7 mouse cellular contexts compared by ENCODE assay signal in genomic region chr1:152524098-152524892, GRCm38 (mm10).
DNase-seq lines count a peak whose midpoint lies in the region.

No protein-coding gene starts in this region.

- peak; percentile 61 for DNase-seq in layer of hippocampus, adult 11-12 months (ENCODE audit: low spot score)
- no peak for DNase-seq in layer of hippocampus, adult 9-10 months (ENCODE audit: low spot score)
- DNase-seq in 3T3-L1 (ENCODE audit: low read depth, low spot score) (peak; percentile 20), NIH3T3 (ENCODE audit: low read depth) (peak; percentile 44)
- peak; percentile 69 to 86 for DNase-seq in left cerebral cortex, adult 9 months (ENCODE audit: low spot score in 2 of 2)
- no peak for DNase-seq in T-cell, adult 2 months (ENCODE audit: low spot score)
- DNase-seq in retina, embryonic 14.5 days (ENCODE audit: low spot score): no peak

Comparison
In these comparisons a context has a peak if more than half of its experiments do, and no peak if none do; other contexts are left out.
1. DNase-seq: peak in layer of hippocampus, adult 11-12 months (single experiment), 3T3-L1 (single experiment), NIH3T3 (single experiment) and left cerebral cortex, adult 9 months (2 of 2); none in layer of hippocampus, adult 9-10 months (single experiment), T-cell, adult 2 months (single experiment) and retina, embryonic 14.5 days (single experiment).